Mouse (Mus musculus) gastrocnemius, postnatal 36 days (tissue): Measurements from ENCODE around the gene Ces4a. TPM values are rescaled to one million over a fixed set of nuclear protein-coding genes. Genes with fewer than 3 reads are reported as not detected.
A peak's percentile ranks its signal among the peaks of the same experiment; 100 is the strongest.
"Not testable (repeated sequence)": the region's sequence is repeated elsewhere in the genome, so short reads cannot be mapped to it uniquely, and the experiment has no call there.

Experiments
- DNase-seq, 2 experiments: peaks; one replicate each; pipeline ENCODE4 v3.0.0; 2022
- intact Hi-C: fragments of 180-260 bp; cut with DNase I; formaldehyde crosslinking; loops from one replicate; pipeline ENCODE4 v1.15.1; 2025
- total RNA-seq, 2 experiments: library from RNA; stranded (reverse); gene quantifications; 2 replicates each; pipeline ENCODE4 v1.2.3; 2021

The Ces4a gene
- total RNA-seq, 2 experiments from 2014 or later, result not detected

DNA sequence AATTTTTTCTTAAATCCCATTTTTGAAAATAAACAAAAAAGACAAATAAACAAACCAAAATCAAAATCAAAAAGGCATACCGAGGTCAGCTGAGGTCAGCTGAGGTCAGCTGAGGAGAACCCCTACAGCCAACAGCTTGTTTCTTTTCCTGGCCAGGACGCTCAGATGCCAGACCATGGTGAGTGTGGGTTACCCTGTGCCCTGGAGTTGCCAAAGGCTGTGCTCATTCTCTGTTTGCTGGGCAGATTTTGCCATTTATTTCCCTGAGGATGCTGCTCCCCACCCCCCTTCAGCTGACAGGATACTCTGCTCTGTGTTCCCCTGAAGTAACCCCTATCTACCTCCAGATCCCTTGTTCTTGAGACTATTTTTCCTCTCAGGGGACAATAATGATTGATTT, 35.5 kb downstream of the Ces4a start:
- no peak for DNase-seq

DNA sequence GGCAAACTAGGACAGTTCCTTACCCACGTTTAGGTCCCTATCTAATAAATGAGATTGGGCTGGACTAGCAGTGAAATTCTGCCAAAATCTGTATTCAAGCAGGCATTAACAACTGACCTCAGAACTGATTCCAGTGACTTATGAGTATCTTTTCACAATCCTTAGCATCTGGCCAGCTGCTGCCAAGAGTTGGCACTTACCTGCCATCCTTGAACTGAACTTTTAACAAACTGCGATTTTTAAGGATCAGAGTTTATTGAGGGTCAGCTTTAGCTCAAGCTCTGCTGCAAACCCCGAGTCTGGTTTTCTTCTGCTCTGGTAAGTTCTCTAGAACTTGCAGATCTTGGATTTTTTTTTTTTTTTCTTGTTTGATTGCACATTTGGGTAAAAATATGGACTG, 38.0 kb downstream of the Ces4a start:
- intact Hi-C loops, result no loop called here

More for the DNA sequence above, 35.5 kb downstream of the Ces4a start:
- intact Hi-C loops, result no loop called here

DNA sequence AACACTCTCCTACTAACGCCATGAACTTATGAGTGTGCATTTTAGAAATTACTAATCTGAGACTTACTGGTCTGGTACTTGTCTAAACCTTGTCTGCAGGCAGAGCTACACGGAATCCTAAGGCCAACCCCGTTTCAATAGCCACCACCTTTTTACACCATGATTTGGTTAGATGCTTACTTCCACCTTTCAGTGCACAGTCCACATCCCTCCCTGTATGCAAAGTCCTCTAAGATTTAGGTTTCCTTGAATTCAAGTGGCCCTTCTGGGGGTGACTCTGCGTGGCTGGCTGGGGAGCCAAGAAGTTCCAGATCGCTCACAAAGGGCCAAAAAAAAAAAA, 38.4 kb downstream of the Ces4a start:
- intact Hi-C loops, result loop anchor here (5.0 kb wide), 1 partner anchor 92 kb away; the partner anchor contains the start of genes Fbxl8 and Tradd
- no peak for DNase-seq

More for the DNA sequence above, 38.0 kb downstream of the Ces4a start:
- no peak for DNase-seq

DNA sequence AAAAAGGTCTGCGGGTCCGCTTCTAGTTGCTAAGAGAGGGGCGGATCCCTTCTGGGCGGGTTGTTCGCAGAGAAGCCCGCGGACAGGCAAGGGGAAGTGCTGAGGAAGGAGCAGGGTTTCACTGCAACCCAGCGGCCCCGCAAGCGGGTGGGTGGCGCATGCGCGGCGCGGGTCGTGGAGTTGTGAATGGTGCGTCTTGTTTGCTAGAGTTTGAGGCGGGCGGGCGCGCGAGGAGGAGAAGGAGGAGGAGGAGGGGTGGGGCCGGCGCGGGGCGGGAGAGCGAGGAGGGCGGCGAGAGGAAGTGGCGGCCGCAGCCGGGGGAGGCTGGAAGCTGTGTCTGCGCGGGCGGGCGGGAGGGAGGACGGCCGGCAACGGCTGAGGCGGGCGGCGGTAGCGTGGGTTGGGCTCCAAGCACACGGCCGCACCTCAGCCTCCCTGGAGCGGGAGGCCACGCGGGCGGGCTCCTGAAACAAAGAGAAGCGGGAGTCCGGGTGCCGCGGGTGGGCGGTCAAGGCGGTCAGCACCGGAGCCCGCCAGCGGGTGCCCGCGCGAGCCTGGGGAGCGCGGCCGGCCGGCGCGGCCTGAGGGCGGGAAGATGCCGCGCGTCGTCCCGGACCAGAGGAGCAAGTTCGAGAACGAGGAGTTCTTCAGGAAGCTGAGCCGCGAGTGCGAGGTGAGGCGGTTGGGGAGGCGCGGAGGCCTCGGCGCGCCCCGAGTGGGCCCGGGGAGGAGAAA, 38.9 kb downstream of the Ces4a start, which contains the start of gene Cbfb:
Cbfb (plus strand) TSS at position 294 of the 735 bp plus-strand sequence.
- DNase-seq, result peak; percentile 93 to 97
- intact Hi-C loops, result loop anchor here (5.0 kb wide), 1 partner anchor 92 kb away; the partner anchor contains the start of genes Fbxl8 and Tradd

DNA sequence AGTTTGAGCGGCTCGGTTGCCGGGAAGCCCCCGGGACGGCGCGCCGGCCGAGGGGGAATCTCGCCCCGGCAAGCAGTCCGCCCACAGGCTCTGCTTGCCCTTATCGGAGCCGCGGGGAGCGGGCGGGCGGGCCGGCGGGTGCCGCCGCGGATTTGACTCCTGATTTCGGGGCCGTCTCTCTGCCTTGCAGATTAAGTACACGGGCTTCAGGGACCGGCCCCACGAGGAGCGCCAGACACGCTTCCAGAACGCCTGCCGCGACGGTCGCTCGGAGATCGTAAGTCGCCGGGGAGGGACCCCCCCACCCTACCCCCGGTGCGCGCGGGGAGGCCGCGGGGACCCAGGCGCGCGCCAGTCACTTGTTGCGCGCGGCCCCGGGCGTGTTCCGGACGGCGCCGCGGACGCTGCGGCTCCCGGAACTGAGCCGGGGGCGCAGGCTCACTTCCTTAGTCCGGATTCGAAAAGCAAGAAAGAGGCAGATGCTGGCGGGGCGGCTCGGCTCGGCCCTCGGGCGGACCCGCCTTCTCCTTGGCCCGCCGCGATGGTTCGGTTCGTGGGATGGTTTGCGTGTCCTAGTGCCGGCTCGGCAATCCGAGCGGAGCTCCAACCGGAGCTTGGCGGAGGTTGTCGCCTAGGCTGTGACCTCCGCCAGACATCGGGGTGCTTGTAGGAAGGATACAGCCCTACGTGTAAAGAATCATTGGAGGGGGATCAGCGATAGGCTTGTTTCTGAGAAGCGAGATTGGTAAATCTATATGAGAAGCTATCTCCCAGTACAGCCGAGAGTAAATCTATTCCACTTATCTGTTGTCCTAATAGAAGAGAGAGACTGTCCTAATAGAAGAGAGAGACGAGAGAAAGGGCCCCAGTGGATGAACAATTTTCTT, 39.8 kb downstream of the Ces4a start:
- peak; percentile 48 to 67 for DNase-seq
- intact Hi-C loops, result loop anchor here (5.0 kb wide), 1 partner anchor 91 kb away; the partner anchor contains the start of genes Fbxl8 and Tradd

DNA sequence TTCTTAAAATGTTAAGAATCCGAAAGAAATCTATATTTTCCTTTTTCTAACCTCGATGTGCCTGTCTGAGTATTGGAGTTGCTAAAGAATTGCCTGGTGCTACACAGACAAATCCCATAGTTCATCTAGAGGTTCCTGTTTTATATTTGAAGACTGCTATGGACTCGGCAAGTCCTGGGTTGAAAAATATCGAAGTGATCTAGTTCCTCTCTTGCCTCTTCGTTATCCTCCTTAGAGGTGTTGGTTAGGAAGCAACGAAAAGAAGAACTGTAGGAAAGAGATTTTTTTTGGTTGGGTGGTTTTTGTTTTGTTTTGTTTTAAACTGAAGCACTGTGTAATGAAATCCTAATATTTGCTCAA, 40.4 kb downstream of the Ces4a start:
- intact Hi-C loops, result loop anchor here (5.0 kb wide), 1 partner anchor 90 kb away; the partner anchor contains the start of genes Fbxl8 and Tradd
- DNase-seq, result no peak

DNA sequence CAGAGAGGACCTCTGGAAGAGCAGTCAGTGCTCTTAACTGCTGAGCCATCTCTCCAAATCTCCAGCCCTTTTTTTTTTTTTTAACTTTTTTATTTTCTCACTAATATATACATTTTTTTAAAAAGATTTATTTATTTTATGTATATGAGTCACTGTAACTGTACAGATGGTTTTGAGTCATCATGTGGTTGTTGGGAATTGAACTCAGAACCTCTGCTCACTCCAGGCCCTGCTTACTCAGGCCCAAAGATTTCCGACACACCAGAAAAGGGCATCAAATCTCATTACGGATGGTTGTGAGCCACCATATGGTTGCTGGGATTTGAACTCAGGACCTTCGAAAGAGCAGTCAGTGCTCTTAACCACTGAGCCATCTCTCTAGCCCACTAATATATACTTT, 43.7 kb downstream of the Ces4a start:
- intact Hi-C loops, DNase-seq: not testable (repeated sequence)

DNA sequence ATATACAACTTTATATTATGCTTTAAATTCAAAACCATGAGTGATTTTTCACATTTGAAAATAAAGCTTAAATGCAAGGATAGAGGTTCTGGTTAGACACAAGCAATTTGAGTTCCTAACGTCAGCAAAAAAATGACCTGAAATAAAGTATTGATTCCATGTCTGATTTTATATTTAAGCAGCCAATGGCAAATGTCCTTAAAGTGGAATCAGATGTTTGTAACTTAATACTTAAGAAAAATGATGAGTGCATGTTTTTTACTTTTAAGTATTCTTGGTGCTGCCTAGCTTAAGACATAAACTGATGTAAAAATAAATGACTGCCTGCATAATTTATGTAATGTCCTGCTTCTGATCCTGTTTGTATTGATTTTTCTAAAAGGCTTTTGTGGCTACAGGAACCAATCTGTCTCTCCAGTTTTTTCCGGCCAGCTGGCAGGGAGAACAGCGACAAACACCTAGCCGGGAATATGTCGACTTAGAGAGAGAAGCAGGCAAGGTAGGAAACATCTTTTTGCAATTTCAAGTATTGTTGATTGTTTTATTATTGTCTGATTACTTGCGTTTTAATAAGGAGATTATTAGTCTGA, 46.7 kb downstream of the Ces4a start:
- intact Hi-C loops, result no loop called here
- no peak for DNase-seq

DNA sequence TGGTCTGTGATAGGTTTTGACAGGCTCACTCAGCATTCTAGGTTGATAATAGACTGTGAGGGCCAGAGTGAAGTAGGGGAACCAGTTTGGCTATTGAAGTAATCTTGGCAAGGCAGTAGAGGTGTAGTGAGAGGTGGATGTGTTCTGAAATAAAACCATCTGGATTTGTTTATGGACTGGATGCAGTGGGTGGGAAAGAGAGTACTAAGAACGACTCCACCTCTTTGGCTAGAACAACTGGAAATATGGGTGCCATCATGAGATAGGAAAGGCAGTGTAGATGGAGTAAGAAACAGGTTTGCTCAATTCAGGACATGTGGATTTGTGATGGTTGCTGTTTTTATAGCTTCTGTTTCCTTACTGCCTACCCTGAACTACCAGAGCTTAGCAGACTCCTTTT, 50.6 kb downstream of the Ces4a start:
- no peak for DNase-seq
- intact Hi-C loops, result no loop called here

DNA sequence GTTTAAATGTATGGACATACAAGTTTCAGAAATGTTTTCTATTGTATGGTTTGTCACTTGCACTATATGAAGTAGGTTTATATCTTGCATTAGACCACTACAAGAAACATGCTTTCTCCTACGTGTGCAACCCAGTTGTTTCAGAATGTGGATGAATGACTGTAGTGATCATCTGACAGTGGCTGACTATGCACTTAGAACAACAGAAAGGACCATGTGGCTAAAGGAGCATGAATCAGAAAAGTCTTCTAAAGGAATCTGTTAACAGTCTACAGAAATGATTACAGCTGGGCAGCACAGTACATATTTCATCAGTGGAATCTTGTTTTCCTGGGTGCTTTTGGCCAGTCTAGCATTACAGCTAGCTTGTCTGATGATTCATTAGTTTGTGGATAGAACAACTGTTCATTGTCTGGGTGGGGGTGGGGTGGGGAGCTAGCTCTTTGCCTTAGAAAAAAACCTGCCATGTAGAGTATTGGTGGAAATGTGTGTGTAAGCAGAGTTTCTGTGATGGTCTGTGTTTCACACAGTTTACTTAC, 54.9 kb downstream of the Ces4a start:
- DNase-seq, result no peak
- intact Hi-C loops, result no loop called here

DNA sequence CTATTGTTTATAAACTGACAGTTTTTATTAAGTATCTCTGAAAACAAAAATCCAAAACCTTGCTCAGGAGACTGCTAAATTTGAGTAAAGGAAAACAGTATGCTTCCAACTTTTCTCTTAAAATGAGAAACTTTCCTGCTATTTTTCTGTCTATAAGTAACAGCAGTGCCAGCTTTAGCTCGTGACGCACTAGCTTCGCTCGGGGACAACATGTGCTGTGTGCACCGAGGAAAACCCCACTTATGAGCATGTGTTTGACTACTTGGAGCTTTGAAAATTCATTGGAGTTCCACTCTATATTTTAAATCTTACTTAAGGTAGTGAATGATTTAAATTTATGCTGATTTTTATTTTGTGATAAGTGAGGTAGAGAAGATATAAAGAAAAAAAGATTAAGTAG, 60.6 kb downstream of the Ces4a start:
- no peak for DNase-seq
- intact Hi-C loops, result no loop called here

Other genes starting within 250 kb of the Ces4a start
- gene Ces2e, start 205.5 kb upstream of the Ces4a start, total RNA-seq, result not detected
- gene Ces2f, start 184.4 kb upstream of the Ces4a start, total RNA-seq, result under 1 TPM in 1 of 2 experiments, not detected in 1; 0.10 TPM
- gene Ces2g, start 170.1 kb upstream of the Ces4a start, total RNA-seq, result under 1 TPM; 0.39 to 0.43 TPM
- not detected for gene Ces2h, start 130.9 kb upstream of the Ces4a start, total RNA-seq
- gene Ces3a, start 83.2 kb upstream of the Ces4a start, total RNA-seq, result under 1 TPM in 1 of 2 experiments, not detected in 1; 0.38 TPM
- gene Ces3b, start 48.0 kb upstream of the Ces4a start, total RNA-seq, result not detected
- gene Cbfb, start 38.9 kb downstream of the Ces4a start, total RNA-seq, result 10 to 100 TPM; 45.0 to 53.4 TPM
- 10 to 100 TPM; 19.6 to 22.1 TPM for gene D230025D16Rik, start 93.3 kb downstream of the Ces4a start, total RNA-seq
- gene B3gnt9, start 123.4 kb downstream of the Ces4a start, total RNA-seq, result 1 to 10 TPM; 2.0 to 2.2 TPM
- gene Tradd, start 132.8 kb downstream of the Ces4a start, total RNA-seq, result 1 to 10 TPM; 2.8 to 3.7 TPM
- gene Fbxl8, start 132.8 kb downstream of the Ces4a start, total RNA-seq, result 1 to 10 TPM in 1 of 2 experiments, under 1 TPM in 1; 0.87 to 1.3 TPM
- 1 to 10 TPM; 4.6 to 5.6 TPM for gene Hsf4, start 138.0 kb downstream of the Ces4a start, total RNA-seq
- gene Nol3, start 144.3 kb downstream of the Ces4a start, total RNA-seq, result 10 to 100 TPM; 23.9 to 26.0 TPM
- gene 4931428F04Rik, start 158.1 kb downstream of the Ces4a start, total RNA-seq, result under 1 TPM; 0.35 to 0.82 TPM
- gene Exoc3l, start 164.3 kb downstream of the Ces4a start, total RNA-seq, result 1 to 10 TPM; 1.5 to 2.6 TPM
- 10 to 100 TPM; 21.1 to 25.2 TPM for gene E2f4, start 165.9 kb downstream of the Ces4a start, total RNA-seq
- under 1 TPM; 0.66 to 0.94 TPM for gene Elmo3, start 173.8 kb downstream of the Ces4a start, total RNA-seq
- 1 to 10 TPM in 1 of 2 experiments, under 1 TPM in 1; 0.99 to 1.1 TPM for gene Lrrc29, start 194.5 kb downstream of the Ces4a start, total RNA-seq
- 10 to 100 TPM; 18.5 to 20.1 TPM for gene Tmem208, start 194.6 kb downstream of the Ces4a start, total RNA-seq
- 10 to 100 TPM; 22.0 to 32.0 TPM for gene Fhod1, start 216.2 kb downstream of the Ces4a start, total RNA-seq
- gene Slc9a5, start 217.0 kb downstream of the Ces4a start, total RNA-seq, result under 1 TPM; 0.59 to 0.91 TPM
- under 1 TPM in 1 of 2 experiments, not detected in 1; 0.07 TPM for gene Plekhg4, start 241.5 kb downstream of the Ces4a start, total RNA-seq